Mouse (Mus musculus) brain, embryonic 14.5 days (tissue): Measurements from ENCODE around the gene Rnf169.

ENCODE experiments used
- CTCF ChIP-seq: fragments of 200-500 bp; IDR thresholded peaks from 2 replicates; pipeline ENCODE4 v1.5.1; 2012; ENCODE audit warnings: inconsistent platforms, mild to moderate bottlenecking, moderate library complexity, borderline replicate concordance; ENCODE audit not compliant: insufficient read depth, insufficient read length; ENCODE audit errors: extremely low read depth
- POLR2A ChIP-seq: fragments of 200-500 bp; IDR thresholded peaks from 2 replicates; pipeline ENCODE4 v1.6.1; 2012; ENCODE audit warnings: mild to moderate bottlenecking, inconsistent platforms, borderline replicate concordance; ENCODE audit not compliant: poor library complexity, insufficient read depth, insufficient read length, severe bottlenecking; ENCODE audit errors: extremely low read depth

DNA sequence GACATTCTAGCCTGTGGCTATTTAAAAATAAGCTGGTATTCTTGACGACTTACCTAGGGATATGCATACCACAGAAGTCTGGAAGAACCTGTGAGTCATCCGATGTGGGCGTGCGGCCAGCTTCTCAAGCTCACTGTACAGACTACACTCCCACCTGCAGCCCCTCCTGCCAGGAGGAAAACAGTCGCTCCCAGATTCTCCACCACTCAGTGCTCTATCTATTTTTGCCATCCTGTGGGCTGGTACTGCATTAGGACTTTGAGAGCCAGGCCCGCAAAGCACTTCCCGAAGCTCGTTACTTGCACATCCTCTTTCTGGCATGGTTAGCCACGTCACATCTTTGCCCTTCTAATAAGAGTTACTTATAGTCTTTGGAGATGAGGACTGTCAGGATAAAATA is 32.9 kb downstream of the Rnf169 start:
- TF ChIP-seq CTCF, result no peak
- TF ChIP-seq POLR2A, result no peak
